Mouse (Mus musculus): Measurements from ENCODE around the gene Tmem248.

DNA sequence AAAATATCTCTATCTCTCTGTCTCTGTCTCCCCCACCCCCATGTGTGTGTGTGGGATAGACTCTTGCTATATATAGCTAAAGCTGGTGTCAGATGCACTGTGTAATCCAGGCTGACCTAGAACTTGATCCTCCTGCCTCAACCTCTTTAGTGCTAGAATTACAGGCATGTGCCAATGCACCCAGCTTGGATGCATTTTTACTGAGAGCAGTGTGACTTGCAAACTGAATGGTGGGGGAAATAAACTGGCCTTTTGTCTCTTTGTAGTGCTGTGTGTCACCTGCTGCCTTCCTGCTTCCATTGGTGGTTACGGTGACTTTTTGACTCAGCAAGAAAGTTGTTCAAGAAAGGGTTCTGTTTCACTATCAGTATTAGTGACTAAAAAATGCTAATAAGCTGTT lies 20.6 kb upstream of the Tmem248 start:
- TF ChIP-seq CTCF (IDR thresholded peaks at IDR 0.05; ENCODE audit: extremely low read depth, insufficient read length, insufficient replicate concordance, low read depth, low read length) (no peak), POLR2A (IDR thresholded peaks at IDR 0.05; ENCODE audit: low read depth, low read length) (no peak)
